Mouse (Mus musculus) granulocyte monocyte progenitor cell, adult 5-6 weeks (primary cell): Measurements from ENCODE around the gene B3gat3. TPM values are rescaled to one million over a fixed set of nuclear protein-coding genes. Genes with fewer than 3 reads are reported as not detected.
"Not testable (repeated sequence)": the region's sequence is repeated elsewhere in the genome, so short reads cannot be mapped to it uniquely, and the experiment has no call there.

Source experiments
- ATAC-seq: replicated peaks from 2 replicates; pipeline ENCODE4 v1.8.0; 2016; ENCODE audit warnings: mild to moderate bottlenecking, moderate TSS enrichment, inconsistent platforms; ENCODE audit not compliant: poor library complexity, severe bottlenecking
- total RNA-seq, 2 experiments: library from RNA; stranded (forward) in 1 of 2; stranded (reverse) in 1 of 2; fragments of 200-712, 200-1000 nt in 1 of 2; fragments of >200 nt in 1 of 2; fragmentation: Nextera tagmentation in 1 of 2; gene quantifications; 2 replicates each; pipeline ENCODE4 v1.2.3; 2014 to 2017

The B3gat3 gene
- total RNA-seq, 2 experiments from 2014 or later, result 25.9 to 26.5 TPM

GRCm38 (mm10) chr19:8897211-8897864 lies 22.8 kb upstream of the B3gat3 start:
- ATAC-seq, result not testable (repeated sequence)

DNA sequence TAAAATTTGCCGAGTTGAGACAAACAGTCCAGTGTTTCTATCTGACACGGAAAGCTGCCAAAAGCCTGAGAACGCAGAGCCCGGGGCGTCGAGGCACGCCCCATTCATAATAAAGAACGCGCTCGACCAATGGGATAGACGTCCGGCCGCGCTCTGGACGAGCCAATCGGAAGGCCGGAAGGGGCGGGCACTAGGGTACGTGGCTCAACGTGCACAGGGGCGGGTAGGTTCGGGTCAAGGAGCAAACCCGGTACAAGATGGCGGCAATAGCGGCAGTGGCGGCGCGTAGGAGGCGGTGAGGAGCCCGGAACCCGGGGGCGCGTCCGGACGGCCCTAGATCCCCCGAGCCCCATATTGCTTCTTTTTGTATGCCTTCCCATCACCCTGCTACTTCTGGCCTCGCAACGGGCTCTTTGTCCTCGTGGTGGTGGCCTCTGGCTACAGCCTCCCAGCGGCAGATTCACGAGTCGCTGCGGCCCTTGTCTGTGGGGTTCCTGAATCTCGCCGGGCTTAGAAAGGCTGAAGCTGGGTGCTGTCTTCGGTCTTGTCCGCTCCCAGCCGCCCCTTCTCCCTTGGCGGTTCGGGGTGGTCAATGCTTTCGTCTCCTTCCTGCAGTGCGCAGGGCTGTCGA lies 22.2 kb upstream of the B3gat3 start, which contains the start of gene Ganab:
Ganab (plus strand) TSS at position 207 of the 631 bp plus-strand sequence.
- peak; percentile 96 for ATAC-seq

GRCm38 (mm10) chr19:8898576-8898975 lies 21.6 kb upstream of the B3gat3 start:
- ATAC-seq, result no peak

- no peak for ATAC-seq
Observed at GRCm38 (mm10) chr19:8899079-8899478, 21.1 kb upstream of the B3gat3 start.

- no peak for ATAC-seq
Observed at GRCm38 (mm10) chr19:8903412-8903811, 16.8 kb upstream of the B3gat3 start.

GRCm38 (mm10) chr19:8908531-8908930 lies 11.6 kb upstream of the B3gat3 start:
- ATAC-seq, result no peak

- no peak for ATAC-seq
Observed at GRCm38 (mm10) chr19:8911810-8912209, 8.4 kb upstream of the B3gat3 start.

DNA sequence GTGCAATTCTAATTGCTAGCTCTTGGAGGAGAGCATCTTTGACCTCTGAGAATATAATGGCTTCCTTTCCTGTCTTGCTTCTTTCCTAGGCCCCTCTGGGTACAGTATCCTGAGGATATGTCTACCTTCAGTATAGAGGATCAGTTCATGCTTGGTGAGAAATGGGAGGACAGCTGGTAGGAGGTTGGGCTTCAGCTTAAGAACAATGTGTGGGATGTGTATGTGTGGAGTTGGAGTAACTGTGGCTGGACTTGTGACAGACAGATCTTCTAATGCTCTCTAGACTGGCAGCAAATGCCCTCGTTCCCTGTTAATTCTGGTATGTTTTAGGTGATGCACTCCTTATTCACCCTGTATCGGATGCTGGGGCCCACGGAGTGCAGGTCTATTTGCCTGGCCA lies 6.0 kb upstream of the B3gat3 start:
- ATAC-seq, result no peak

DNA sequence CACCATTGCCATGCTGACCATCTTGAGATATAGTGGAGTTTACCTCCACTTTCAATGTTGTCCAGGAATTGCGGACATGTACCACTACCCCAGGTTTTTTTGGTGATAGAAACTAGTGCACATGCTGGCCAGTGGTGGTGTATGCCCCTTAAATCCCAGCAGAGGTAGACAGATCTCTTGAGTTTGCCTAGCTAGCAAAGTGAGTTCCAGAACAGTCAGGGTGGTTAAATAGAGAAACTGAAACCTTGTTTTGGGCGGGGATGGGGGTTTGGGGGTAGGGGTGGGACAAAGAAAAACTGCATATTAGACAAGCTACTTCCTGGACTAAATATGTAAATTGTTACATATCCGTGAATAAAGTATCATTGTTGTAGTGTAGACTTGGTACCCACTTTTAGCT lies 1.2 kb upstream of the B3gat3 start:
- ATAC-seq, result no peak

GRCm38 (mm10) chr19:8919684-8920072 lies 496 bp upstream of the B3gat3 start:
- no peak for ATAC-seq

- ATAC-seq, result no peak
Observed at GRCm38 (mm10) chr19:8920836-8921291, 690 bp downstream of the B3gat3 start.

DNA sequence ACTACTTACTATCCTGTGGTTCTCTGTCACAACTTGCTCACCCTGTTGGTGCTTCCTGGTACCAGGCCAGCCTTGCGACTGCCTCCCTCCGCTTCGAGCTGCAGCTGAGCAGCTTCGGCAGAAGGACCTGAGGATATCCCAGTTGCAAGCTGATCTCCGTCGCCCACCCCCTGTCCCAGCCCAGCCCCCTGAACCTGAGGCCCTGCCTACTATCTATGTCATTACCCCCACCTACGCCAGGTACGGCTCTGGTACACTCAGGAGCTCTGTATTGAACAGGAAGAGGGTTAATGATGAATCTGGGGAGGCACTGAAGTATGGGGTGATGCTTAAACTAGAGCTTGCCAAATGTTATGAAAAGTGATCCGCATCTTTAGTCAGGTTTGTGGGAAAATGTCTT lies 1.6 kb downstream of the B3gat3 start:
- ATAC-seq, result no peak

GRCm38 (mm10) chr19:8926766-8927165 lies 6.6 kb downstream of the B3gat3 start:
- ATAC-seq, result no peak

DNA sequence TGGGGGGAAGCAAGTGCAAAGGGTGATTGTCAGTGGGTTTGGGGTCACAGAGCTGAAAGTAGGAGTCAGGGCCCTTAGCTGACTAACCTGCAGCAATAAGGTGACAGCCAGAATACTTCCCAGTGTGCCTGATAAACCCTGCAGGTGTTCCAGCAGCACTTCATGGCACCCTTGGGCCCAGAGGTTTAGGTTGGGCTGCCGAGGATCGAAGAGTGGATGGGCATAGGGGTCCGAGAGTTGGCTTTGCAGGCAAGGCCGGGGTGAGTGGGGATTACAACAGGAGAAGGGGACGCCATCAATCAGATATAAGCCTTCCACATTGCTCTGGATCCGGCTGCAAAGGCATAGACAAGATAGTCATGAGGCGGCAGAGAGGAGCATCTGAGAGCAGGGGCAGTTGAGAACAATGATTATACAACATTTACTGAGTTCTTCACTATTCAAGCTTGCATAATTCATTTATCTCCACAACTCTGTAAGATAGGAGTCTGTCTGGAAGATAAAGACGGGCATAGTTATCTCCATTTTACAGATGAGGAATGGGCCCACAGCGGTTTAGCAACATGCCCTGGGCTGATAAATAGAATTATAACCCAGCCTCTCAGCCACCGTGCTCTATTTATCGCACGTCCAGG lies 7.8 kb downstream of the B3gat3 start:
- ATAC-seq, result no peak

DNA sequence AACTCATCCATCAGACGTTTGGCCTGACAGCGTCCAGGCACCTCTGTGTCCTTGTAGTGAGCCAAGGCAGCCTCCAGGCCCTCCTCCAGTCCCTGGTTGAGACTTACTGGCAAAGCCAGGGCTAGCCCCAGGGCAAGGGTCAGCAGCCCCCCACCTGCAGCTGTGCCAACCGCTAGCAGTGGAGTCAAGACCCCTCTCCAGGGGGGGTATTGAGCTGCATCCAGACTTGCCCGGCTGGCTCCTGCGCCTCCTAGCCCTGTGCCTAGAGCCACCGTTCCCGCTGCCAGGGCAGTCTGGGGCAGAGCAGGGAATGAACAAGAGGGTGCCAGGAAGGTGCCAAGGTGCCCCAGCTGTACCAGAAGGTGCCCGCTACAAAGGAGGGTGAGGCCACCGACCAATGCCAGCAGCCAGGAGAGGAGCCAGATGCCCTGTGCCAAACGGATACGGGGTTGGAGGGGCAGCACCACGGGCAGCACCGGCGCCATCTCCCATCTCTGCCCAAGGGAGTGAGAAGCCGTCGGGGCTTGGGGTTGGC lies 8.6 kb downstream of the B3gat3 start:
- no peak for ATAC-seq

DNA sequence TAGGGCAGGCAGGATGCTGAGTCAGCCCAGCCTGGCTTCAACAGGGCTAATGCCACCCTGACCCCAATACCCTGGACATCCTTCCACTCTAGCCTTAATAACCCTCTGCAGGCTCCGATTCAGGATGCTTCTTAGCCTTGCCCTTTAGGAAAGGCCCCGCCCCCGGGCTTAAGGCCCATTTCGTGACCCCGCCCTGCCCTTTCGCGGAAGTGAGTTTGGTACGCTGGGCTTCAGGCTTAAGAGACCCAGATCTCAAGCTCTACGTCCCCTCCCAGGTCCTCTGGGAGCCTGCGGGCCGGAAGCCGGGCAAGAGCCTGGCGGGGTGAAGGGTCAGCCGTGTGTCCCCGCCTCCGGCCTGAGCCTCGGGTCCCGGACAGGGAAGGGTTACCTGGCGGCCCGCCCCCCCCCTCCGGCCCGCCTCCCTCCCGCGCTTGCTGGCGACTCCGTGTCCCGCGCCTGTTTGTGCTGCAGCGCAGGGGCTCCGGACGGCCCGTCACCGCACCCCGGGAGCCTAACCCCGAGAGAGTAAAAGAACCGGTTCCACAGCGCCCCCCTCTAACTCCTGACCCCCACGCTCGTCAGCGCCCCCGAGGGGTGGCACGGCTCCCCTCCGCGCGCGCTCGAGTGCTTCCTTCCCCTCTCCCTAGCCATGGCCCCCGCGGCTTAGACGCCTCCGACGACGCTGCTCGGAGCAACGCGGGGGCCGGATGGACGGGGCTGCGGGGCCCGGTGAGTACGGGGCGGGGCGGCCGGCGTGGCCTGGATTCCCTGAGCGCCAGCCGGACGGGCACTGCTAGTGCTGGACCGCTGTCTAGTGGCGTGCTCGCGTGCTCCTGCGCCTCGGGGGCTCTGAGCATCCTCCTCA lies 9.3 kb downstream of the B3gat3 start, which contains the start of the genes Rom1 and Eml3:
Rom1 (minus strand) TSS at position 133 of the 865 bp plus-strand sequence.
Eml3 (plus strand) TSS at position 329 of the 865 bp plus-strand sequence.
- ATAC-seq, result peak; percentile 87

- ATAC-seq, result no peak
Observed at GRCm38 (mm10) chr19:8930117-8930516, 9.9 kb downstream of the B3gat3 start.

- no peak for ATAC-seq
Observed at GRCm38 (mm10) chr19:8930771-8931170, 10.6 kb downstream of the B3gat3 start.

- no peak for ATAC-seq
Observed at GRCm38 (mm10) chr19:8936736-8937135, 16.6 kb downstream of the B3gat3 start.

DNA sequence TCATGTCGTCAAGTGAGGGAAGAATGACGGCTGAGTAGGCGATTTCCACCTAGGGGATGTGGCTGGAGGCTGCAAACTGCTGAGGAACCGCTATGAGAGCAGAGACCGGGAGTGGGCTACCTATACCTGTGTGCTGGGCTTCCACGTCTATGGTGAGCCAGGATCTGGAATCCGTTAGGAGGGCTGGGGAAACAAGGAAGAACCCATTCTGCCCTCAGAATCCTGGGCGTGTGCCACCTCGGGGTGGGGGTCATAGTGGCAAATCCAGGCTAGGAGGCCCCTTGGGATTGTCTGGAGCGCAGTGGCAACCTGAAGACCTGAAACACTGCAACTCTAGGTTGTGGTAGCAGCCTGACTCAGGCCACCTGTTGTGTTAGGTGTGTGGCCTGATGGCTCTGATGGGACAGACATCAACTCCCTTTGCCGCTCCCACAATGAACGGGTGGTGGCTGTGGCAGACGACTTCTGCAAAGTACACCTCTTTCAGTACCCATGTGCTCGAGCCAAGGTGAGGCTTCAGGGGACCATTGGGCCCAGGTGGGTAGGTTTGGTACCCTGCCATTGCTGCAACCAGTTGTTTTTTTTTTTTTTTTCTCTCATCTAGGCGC lies 20.5 kb downstream of the B3gat3 start:
- ATAC-seq, result no peak
